In the genomic region with DNA sequence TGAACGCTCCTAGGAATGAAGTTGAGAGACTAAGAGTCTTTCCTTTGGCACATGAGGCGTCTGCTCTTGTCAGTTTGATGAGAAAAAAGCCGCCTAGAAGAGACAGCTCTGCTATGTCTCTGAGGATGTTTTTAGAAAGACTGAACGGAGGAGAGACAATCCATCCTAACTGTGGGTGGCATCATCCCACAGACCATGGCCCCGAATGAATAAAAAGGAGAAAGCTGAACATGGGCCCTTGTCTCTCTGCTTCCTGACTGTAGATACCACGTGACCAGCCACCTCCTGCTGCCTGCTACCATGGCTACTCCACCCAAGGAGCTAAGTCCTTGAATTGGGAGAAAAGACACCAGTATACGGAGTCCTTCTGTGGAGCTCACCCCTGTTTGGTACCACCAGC, we compare ENCODE assay signal across 22 mouse cellular contexts. TPM values are rescaled to one million over a fixed set of nuclear protein-coding genes. Genes with fewer than 3 reads are reported as not detected.
DNase-seq lines count a peak whose midpoint lies in the region; TF ChIP-seq lines count a peak whose summit lies in the region.
"Had no signal": no experiment of that assay in that cellular context is flagged by ENCODE, and none has a peak within 500 bp of the region (broad histone marks: within the 10 kb centered on the region; RNA-seq: fewer than 3 reads in every experiment).

No protein-coding gene starts in this region.

- H3K27ac ChIP-seq in layer of hippocampus, adult 2 months, result peak overlapping the region; percentile 48
- H3K27ac ChIP-seq: forebrain, embryonic 10.5 days; gastrocnemius, adult 2 months; heart, embryonic 15.5 days; hindbrain, embryonic 10.5 days; hindbrain, embryonic 13.5 days had no signal

- no peak for DNase-seq in layer of hippocampus, adult 2 months (ENCODE audit: low spot score in 2 of 2)
- DNase-seq in layer of hippocampus, postnatal 10 days (ENCODE audit: low spot score in 2 of 2), result no peak
- peak; percentile 67 for DNase-seq in right cerebral cortex, adult 18-20 months
- no peak for DNase-seq in right cerebral cortex, postnatal 10 days (ENCODE audit: low spot score in 2 of 2)
- peak; percentile 62 for DNase-seq in telencephalon, adult 2 months (ENCODE audit: low read depth, low spot score)
- DNase-seq in gastrocnemius, postnatal 10 days, result no peak
- DNase-seq: adrenal gland, adult 8-10 months; adrenal gland, postnatal 25 days; cerebellum, adult 18-20 months; cerebellum, adult 9-10 months; cerebellum, postnatal 14 days; gastrocnemius, adult 2 months; gastrocnemius, postnatal 25 days; heart, adult 18-20 months; heart, postnatal 10 days; heart, postnatal 36 days had no signal

- no peak overlapping the region for H3K4me3 ChIP-seq in layer of hippocampus, adult 2 months
- H3K4me3 ChIP-seq: forebrain, embryonic 10.5 days; gastrocnemius, adult 2 months; heart, embryonic 12.5 days; heart, embryonic 15.5 days; hindbrain, embryonic 10.5 days; hindbrain, embryonic 13.5 days had no signal

- TF ChIP-seq CTCF in layer of hippocampus, adult 2 months (conservative IDR thresholded peaks at IDR 0.05), result no peak

RNA-seq across cellular contexts. Expression of gene Cck, which starts 8.3 kb away (rescaled TPM):
- 100 to 1,000 TPM; 667 to 672 TPM for total RNA-seq in layer of hippocampus, adult 2 months (2021)
- 100 to 1,000 TPM; 453 to 489 TPM for total RNA-seq in layer of hippocampus, postnatal 10 days (2021)
- total RNA-seq in gastrocnemius, postnatal 10 days (2021), result 1 to 10 TPM; 3.4 to 3.5 TPM
- total RNA-seq: adrenal gland, postnatal 25 days; ES-E14; gastrocnemius, adult 2 months; heart, adult 18-20 months; heart, postnatal 36 days had no signal

Comparison
In these comparisons a context has a peak if more than half of its experiments do, and no peak if none do; other contexts are left out.
1. DNase-seq: peak in right cerebral cortex, adult 18-20 months (single experiment) and telencephalon, adult 2 months (single experiment); none in layer of hippocampus, adult 2 months (0 of 2), layer of hippocampus, postnatal 10 days (0 of 2), right cerebral cortex, postnatal 10 days (0 of 2) and gastrocnemius, postnatal 10 days (single experiment).
2. RNA of gene Cck, which starts 8.3 kb away (total RNA-seq): 667 to 672 TPM in layer of hippocampus, adult 2 months and 453 to 489 TPM in layer of hippocampus, postnatal 10 days; 3.4 to 3.5 TPM in gastrocnemius, postnatal 10 days; every median in the first group is over 100 times any median in the second.